Mouse (Mus musculus): Measurements from ENCODE around the gene Gzmn.
A peak's percentile ranks its signal among the peaks of the same experiment; 100 is the strongest.
"Not testable (repeated sequence)": the region's sequence is repeated elsewhere in the genome, so short reads cannot be mapped to it uniquely, and the experiment has no call there.

Gene Gzmn

DNA sequence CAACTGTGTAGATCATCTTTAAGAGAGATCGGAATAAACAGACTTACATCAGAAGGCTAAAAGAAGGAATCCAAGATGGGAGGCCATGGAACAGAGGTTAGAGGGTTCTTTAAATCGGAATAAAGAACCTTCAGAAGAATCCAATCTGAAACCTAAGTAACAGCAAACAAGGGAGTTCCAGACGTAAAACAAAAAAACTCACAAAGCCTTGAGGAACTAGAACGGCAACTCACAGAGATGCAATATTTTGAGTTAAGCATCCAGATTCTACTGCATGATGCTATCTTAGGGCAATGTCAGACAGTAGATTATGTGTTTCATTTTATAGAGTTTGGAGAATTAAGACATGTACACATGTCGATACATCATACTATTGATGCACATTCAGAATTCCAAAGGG, at the start of gene Gzmn:
TSS of gene Gzmn (minus strand) at position 101 of the 400 bp plus-strand sequence.
- no peak for DNase-seq

DNA sequence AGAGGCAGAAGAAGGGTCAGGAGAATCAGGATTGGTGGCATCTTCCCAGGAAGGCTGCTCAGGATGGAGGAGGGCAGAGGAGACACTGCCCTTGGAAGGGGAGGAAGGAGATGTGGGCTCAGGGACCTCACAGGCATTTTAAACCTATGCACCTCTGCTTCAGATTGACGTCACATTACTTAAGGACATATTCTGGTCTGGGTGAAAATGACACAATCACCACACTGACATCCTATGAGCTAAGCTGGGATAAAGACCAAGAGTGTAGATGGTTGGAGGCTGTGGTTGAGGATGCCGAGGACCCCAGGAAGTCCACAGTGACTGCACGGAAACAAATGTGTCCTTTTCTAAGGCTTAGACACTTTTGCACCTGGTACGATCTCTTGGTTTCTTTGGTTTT, 36.9 kb upstream of the Gzmn start, which contains the start of gene Gzmf:
TSS of gene Gzmf (minus strand) at position 101 of the 400 bp plus-strand sequence.
- no peak for DNase-seq

- no peak for DNase-seq
Measured at GRCm38 (mm10) chr14:56205613-56206012, 31.2 kb upstream of the Gzmn start.

DNA sequence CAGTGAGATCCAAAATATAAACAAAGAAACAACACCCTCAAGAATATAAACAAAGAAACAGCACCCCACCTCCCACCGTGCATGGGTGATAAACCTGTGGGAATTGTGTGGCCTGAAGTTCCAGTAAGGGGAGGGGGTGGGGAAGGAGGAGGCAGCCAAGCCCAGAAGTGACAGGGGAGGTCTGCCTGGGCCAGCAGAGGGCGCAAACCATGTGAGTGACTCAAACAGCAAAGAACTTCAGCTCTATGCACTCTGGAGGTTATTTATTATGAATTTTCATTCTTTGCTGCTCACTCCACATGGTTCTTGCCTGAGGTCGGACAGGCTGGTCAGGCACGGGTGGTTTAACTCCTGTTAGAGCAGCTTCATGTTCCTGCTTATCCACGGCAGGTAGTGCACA, 30.6 kb upstream of the Gzmn start:
- not testable (repeated sequence) for DNase-seq

DNA sequence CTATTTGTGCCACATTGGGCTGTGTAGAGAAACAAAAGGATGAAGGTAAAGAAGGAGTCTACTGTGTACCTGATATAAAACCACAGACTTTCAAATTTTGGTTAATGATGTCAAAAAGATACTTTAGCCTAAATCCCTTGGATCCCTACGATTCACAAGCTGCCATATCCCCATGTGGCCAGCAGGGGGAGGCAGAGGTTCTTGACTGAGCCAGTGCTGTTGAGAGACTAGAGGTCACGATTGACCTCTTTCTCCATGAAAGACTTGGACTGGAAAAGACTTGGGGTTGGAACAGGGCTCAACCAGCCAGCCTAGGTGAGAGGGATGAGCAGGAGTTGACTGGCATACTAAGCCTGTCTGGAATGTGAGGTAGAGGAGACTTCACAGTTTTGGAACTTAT, 29.6 kb upstream of the Gzmn start:
- peak; percentile 35 for DNase-seq

GRCm38 (mm10) chr14:56186946-56187345, 12.5 kb upstream of the Gzmn start:
- no peak for DNase-seq

GRCm38 (mm10) chr14:56186521-56186920, 12.1 kb upstream of the Gzmn start:
- DNase-seq, result no peak

DNA sequence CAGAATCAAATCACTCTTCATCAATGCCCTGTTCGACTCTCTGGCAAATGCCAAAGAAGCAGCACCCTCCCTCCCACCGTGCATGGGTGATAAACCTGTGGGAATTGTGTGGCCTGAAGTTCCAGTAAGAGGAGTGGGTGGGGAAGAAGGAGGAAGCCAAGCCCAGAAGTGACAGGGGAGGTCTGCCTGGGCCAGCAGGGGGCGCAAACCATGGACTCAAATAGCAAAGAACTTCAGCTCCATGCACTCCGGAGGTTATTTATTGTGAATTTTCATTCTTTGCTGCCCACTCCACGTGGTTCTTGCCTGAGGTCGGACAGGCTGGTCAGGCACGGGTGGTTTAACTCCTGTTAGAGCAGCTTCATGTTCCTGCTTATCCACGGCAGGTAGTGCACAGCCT, 3.3 kb upstream of the Gzmn start:
- not testable (repeated sequence) for DNase-seq

GRCm38 (mm10) chr14:56173396-56173795, 1.0 kb downstream of the Gzmn start:
- DNase-seq, result peak; percentile 57

- no peak for DNase-seq
Measured at GRCm38 (mm10) chr14:56172744-56173143, 1.7 kb downstream of the Gzmn start.

- no peak for DNase-seq
Measured at GRCm38 (mm10) chr14:56168009-56168408, 6.4 kb downstream of the Gzmn start.

DNA sequence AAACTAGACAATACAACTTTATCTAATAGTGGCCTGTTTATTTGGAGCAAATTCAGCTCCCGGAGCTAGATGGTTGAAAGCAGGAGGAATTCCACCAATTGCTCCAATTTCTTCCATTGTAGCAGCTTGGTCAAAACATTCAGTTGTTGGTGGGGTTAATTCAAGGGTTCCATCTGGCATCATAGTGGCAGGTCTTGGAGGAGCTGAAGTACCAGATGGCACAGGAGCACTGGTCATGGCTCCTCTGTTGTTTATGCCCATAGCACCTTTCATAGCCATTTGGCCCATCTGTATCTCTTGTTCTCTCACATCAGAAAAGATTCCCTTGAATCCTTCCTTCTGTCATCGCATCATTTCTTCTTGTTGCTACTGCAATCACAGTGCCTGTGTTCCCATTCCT, 12.3 kb downstream of the Gzmn start:
- DNase-seq, result peak; percentile 82

DNA sequence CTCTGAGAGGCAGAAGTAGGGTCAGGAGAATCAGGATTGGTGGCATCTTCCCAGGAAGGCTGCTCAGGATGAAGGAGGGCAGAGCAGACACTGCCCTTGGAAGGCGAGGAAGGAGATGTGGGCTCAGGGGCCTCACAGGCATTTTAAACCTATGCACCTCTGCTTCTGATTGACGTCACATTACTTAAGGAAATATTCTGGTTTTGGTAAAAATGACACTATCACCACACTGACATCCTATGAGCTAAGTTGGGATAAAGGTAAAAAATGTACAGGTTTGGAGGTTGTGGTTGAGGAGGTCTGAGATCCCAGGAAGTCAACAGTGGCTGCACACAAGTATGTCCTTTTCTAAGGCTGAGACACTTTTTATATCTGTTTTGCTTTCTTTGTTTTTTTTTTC, 14.9 kb downstream of the Gzmn start, which contains the start of gene Gzmg:
TSS of gene Gzmg (minus strand) at position 101 of the 400 bp plus-strand sequence.
- not testable (repeated sequence) for DNase-seq

GRCm38 (mm10) chr14:56155340-56155739, 19.1 kb downstream of the Gzmn start:
- DNase-seq, result no peak

- not testable (repeated sequence) for DNase-seq
Measured at GRCm38 (mm10) chr14:56133675-56134074, 40.7 kb downstream of the Gzmn start.

GRCm38 (mm10) chr14:56132508-56132907, 41.9 kb downstream of the Gzmn start, which contains the start of gene Gzmd:
Gene Gzmd (minus strand): TSS chr14:56132608.
- not testable (repeated sequence) for DNase-seq

DNA sequence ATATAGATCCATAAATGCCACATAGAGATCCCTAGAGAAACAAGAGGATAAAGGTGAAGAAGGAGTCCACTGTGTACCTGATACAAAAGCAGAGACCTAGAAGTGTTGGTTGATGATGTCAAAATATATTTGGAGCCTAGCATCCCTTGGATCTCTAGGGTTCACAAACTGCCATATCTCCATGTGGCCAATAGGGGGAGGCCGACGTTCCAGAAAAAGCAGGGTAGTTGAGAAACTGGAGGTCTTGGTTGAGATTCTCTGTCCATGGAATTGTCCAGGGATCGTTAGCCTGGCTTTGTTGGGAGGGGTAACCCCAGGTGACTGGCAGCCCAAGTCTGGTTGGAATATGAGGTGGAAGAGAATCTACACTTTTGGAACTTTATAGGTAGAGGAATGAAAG, 46.1 kb downstream of the Gzmn start:
- DNase-seq, result no peak

GRCm38 (mm10) chr14:56123516-56123915, 50.9 kb downstream of the Gzmn start:
- no peak for DNase-seq

GRCm38 (mm10) chr14:56120525-56120924, 53.9 kb downstream of the Gzmn start, which contains the start of gene Gzme:
Gene Gzme (minus strand): TSS chr14:56120625.
- DNase-seq, result no peak
